Mouse (Mus musculus): ENCODE data around the gene Insrr. TPM values are rescaled to one million over a fixed set of nuclear protein-coding genes. Genes with fewer than 3 reads are reported as not detected.

The Insrr gene
- polyA plus RNA-seq, 1 experiment = 0.25 TPM

GRCm38 (mm10) chr3:87846186-87846585 lies 49.4 kb downstream of the Insrr start:
- Histone ChIP-seq H3K4me3 (ENCODE audit: extremely low read depth, insufficient read depth, insufficient read length) (peak overlapping the region; percentile 11; the same call in 1 of the 2 replicates), H3K4me1 (ENCODE audit: control insufficient read depth, insufficient read depth, insufficient read length) (peaks cover 13% of the 10 kb centered on the region; the same call in 1 of the 2 replicates), H3K27me3 (ENCODE audit: control insufficient read depth, insufficient read depth, low read length) (no peaks in the 10 kb centered on the region), H3K27ac (ENCODE audit: insufficient read depth, low read length) (peak overlapping the region; percentile 93), H3K36me3 (ENCODE audit: control insufficient read depth, insufficient read depth, low read length) (peaks cover 2% of the 10 kb centered on the region; the same call in 1 of the 2 replicates)
- no peak for DNase-seq (ENCODE audit: low read depth in 1 of 2, low spot score in 2 of 2)
- TF ChIP-seq POLR2A (IDR thresholded peaks at IDR 0.05; ENCODE audit: low read depth, low read length) = no peak
- no peak for TF ChIP-seq CTCF (IDR thresholded peaks at IDR 0.05; ENCODE audit: extremely low read depth, insufficient read depth, insufficient read length, insufficient replicate concordance)
- 26% methylated on average over 4 of the region's 4 CpGs for WGBS

- Histone ChIP-seq H3K27ac (ENCODE audit: insufficient read depth, low read length) (peak within 1 kb of the TSS; percentile 93), H3K36me3 (ENCODE audit: control insufficient read depth, insufficient read depth, low read length) (peaks cover 4% of the 10 kb centered on the region; the same call in 1 of the 2 replicates), H3K4me1 (ENCODE audit: control insufficient read depth, insufficient read depth, insufficient read length) (peaks cover 13% of the 10 kb centered on the region; the same call in 1 of the 2 replicates), H3K27me3 (ENCODE audit: control insufficient read depth, insufficient read depth, low read length) (no peaks in the 10 kb centered on the region), H3K4me3 (ENCODE audit: extremely low read depth, insufficient read depth, insufficient read length) (peak within 1 kb of the TSS; percentile 59)
- TF ChIP-seq CTCF (IDR thresholded peaks at IDR 0.05; ENCODE audit: extremely low read depth, insufficient read depth, insufficient read length, insufficient replicate concordance) (no peak), POLR2A (IDR thresholded peaks at IDR 0.05; ENCODE audit: low read depth, low read length) (peak; percentile 79)
- peak; percentile 59 to 85 for DNase-seq (ENCODE audit: low read depth in 1 of 2, low spot score in 2 of 2)
- 19% methylated on average over 7 of the region's 7 CpGs for WGBS
Measured at GRCm38 (mm10) chr3:87846650-87847110, 49.9 kb downstream of the Insrr start, which contains the start of gene Sh2d2a. Gene Sh2d2a, plus strand, starts transcription at chr3:87846755.

GRCm38 (mm10) chr3:87847680-87848079 lies 50.9 kb downstream of the Insrr start:
- TF ChIP-seq CTCF (IDR thresholded peaks at IDR 0.05; ENCODE audit: extremely low read depth, insufficient read depth, insufficient read length, insufficient replicate concordance) (no peak), POLR2A (IDR thresholded peaks at IDR 0.05; ENCODE audit: low read depth, low read length) (peak; percentile 49; the same call in 1 of the 2 replicates)

GRCm38 (mm10) chr3:87849117-87849516 lies 52.4 kb downstream of the Insrr start:
- DNase-seq (ENCODE audit: low read depth in 1 of 2, low spot score in 2 of 2) = no peak
- WGBS = 61% methylated on average over 14 of the region's 14 CpGs

More at GRCm38 (mm10) chr3:87847680-87848079, 50.9 kb downstream of the Insrr start:
- DNase-seq (ENCODE audit: low read depth in 1 of 2, low spot score in 2 of 2) = peak in 1 of 2 experiments; percentile 44
- Histone ChIP-seq H3K27me3 (ENCODE audit: control insufficient read depth, insufficient read depth, low read length) (no peaks in the 10 kb centered on the region), H3K36me3 (ENCODE audit: control insufficient read depth, insufficient read depth, low read length) (peaks cover 11% of the 10 kb centered on the region), H3K4me1 (ENCODE audit: control insufficient read depth, insufficient read depth, insufficient read length) (peaks cover 13% of the 10 kb centered on the region; the same call in 1 of the 2 replicates), H3K4me3 (ENCODE audit: extremely low read depth, insufficient read depth, insufficient read length) (peak overlapping the region; percentile 59), H3K27ac (ENCODE audit: insufficient read depth, low read length) (peak overlapping the region; percentile 93)
- WGBS = 12% methylated on average over 5 of the region's 5 CpGs

GRCm38 (mm10) chr3:87854795-87855568 lies 58.2 kb downstream of the Insrr start:
- 74% methylated on average over 7 of the region's 7 CpGs for WGBS
- Histone ChIP-seq H3K27me3 (ENCODE audit: control insufficient read depth, insufficient read depth, low read length) (no peaks in the 10 kb centered on the region), H3K4me3 (ENCODE audit: extremely low read depth, insufficient read depth, insufficient read length) (no peak overlapping the region), H3K36me3 (ENCODE audit: control insufficient read depth, insufficient read depth, low read length) (peaks cover 23% of the 10 kb centered on the region), H3K4me1 (ENCODE audit: control insufficient read depth, insufficient read depth, insufficient read length) (no peaks in the 10 kb centered on the region), H3K27ac (ENCODE audit: insufficient read depth, low read length) (no peak overlapping the region)
- DNase-seq (ENCODE audit: low read depth in 1 of 2, low spot score in 2 of 2) = no peak
- TF ChIP-seq CTCF (IDR thresholded peaks at IDR 0.05; ENCODE audit: extremely low read depth, insufficient read depth, insufficient read length, insufficient replicate concordance) (no peak), POLR2A (IDR thresholded peaks at IDR 0.05; ENCODE audit: low read depth, low read length) (no peak)

More at GRCm38 (mm10) chr3:87849117-87849516, 52.4 kb downstream of the Insrr start:
- Histone ChIP-seq H3K27me3 (ENCODE audit: control insufficient read depth, insufficient read depth, low read length) (no peaks in the 10 kb centered on the region), H3K27ac (ENCODE audit: insufficient read depth, low read length) (no peak overlapping the region), H3K4me3 (ENCODE audit: extremely low read depth, insufficient read depth, insufficient read length) (no peak overlapping the region), H3K36me3 (ENCODE audit: control insufficient read depth, insufficient read depth, low read length) (peaks cover 13% of the 10 kb centered on the region), H3K4me1 (ENCODE audit: control insufficient read depth, insufficient read depth, insufficient read length) (peaks cover 13% of the 10 kb centered on the region; the same call in 1 of the 2 replicates)
- TF ChIP-seq CTCF (IDR thresholded peaks at IDR 0.05; ENCODE audit: extremely low read depth, insufficient read depth, insufficient read length, insufficient replicate concordance) (no peak), POLR2A (IDR thresholded peaks at IDR 0.05; ENCODE audit: low read depth, low read length) (no peak)

GRCm38 (mm10) chr3:87855936-87856335 lies 59.2 kb downstream of the Insrr start:
- no peak overlapping the region for H3K27ac ChIP-seq (ENCODE audit: insufficient read depth, low read length)
- no peak overlapping the region for H3K4me3 ChIP-seq (ENCODE audit: extremely low read depth, insufficient read depth, insufficient read length)
- 74% methylated on average over 8 of the region's 8 CpGs for WGBS
- TF ChIP-seq POLR2A (IDR thresholded peaks at IDR 0.05; ENCODE audit: low read depth, low read length) = no peak
- no peak for TF ChIP-seq CTCF (IDR thresholded peaks at IDR 0.05; ENCODE audit: extremely low read depth, insufficient read depth, insufficient read length, insufficient replicate concordance)
- H3K27me3 ChIP-seq (ENCODE audit: control insufficient read depth, insufficient read depth, low read length) = no peaks in the 10 kb centered on the region
- no peaks in the 10 kb centered on the region for H3K4me1 ChIP-seq (ENCODE audit: control insufficient read depth, insufficient read depth, insufficient read length)
- H3K36me3 ChIP-seq (ENCODE audit: control insufficient read depth, insufficient read depth, low read length) = peaks cover 23% of the 10 kb centered on the region
- DNase-seq (ENCODE audit: low read depth in 1 of 2, low spot score in 2 of 2) = no peak
